Mouse (Mus musculus): ENCODE data around the gene Cryab. TPM values are rescaled to one million over a fixed set of nuclear protein-coding genes. Genes with fewer than 3 reads are reported as not detected.
A peak's percentile ranks its signal among the peaks of the same experiment; 100 is the strongest.

Gene Cryab
- total and polyA plus RNA-seq, 3 experiments = 0.11 TPM; not detected in 2

GRCm38 (mm10) chr9:50797641-50798040 is 46.5 kb downstream of the Cryab start:
- no peak overlapping the region for H3K4me3 ChIP-seq (ENCODE audit: low read depth, low read length)
- no peak for ATAC-seq (ENCODE audit: extremely low read depth, insufficient number of reproducible peaks, low FRiP score, poor library complexity, severe bottlenecking)
- peaks cover 87% of the 10 kb centered on the region for H3K36me3 ChIP-seq (replicated peaks)
- no peaks in the 10 kb centered on the region for H3K27me3 ChIP-seq (ENCODE audit: insufficient read depth, low read length)
- H3K9me3 ChIP-seq (replicated peaks) = no peaks in the 10 kb centered on the region
- no peak for TF ChIP-seq CTCF (IDR thresholded peaks at IDR 0.05; ENCODE audit: low read depth, low read length)
- no peak for TF ChIP-seq TAL1 (conservative IDR thresholded peaks at IDR 0.05; ENCODE audit: low read depth, low read length)
- TF ChIP-seq GATA1 (IDR thresholded peaks at IDR 0.05; ENCODE audit: borderline replicate concordance, low read length) = no peak
- TF ChIP-seq GATA2 (IDR thresholded peaks at IDR 0.05; ENCODE audit: borderline replicate concordance, low read depth, low read length) = no peak
- TF ChIP-seq POLR2AphosphoS5 (IDR thresholded peaks at IDR 0.05; ENCODE audit: insufficient replicate concordance, low read depth, low read length) = no peak
- H3K4me1 ChIP-seq (ENCODE audit: insufficient read depth, low read depth, low read length) = peaks cover under 1% of the 10 kb centered on the region; the same call in 1 of the 2 replicates
- DNase-seq (ENCODE audit: low spot score) = no peak

- ATAC-seq (ENCODE audit: extremely low read depth, insufficient number of reproducible peaks, low FRiP score, poor library complexity, severe bottlenecking) = no peak
Observed at GRCm38 (mm10) chr9:50798368-50798767, 47.2 kb downstream of the Cryab start.

GRCm38 (mm10) chr9:50800985-50801384 is 49.9 kb downstream of the Cryab start:
- Histone ChIP-seq H3K4me1 (ENCODE audit: insufficient read depth, low read depth, low read length) (peaks cover 12% of the 10 kb centered on the region), H3K36me3 (replicated peaks) (peaks cover 93% of the 10 kb centered on the region), H3K9me3 (replicated peaks) (no peaks in the 10 kb centered on the region), H3K4me3 (ENCODE audit: low read depth, low read length) (no peak overlapping the region), H3K27me3 (ENCODE audit: insufficient read depth, low read length) (no peaks in the 10 kb centered on the region)
- no peak; the same call in 1 of the 2 replicates for ATAC-seq (ENCODE audit: extremely low read depth, insufficient number of reproducible peaks, low FRiP score, poor library complexity, severe bottlenecking)
- TF ChIP-seq GATA1 (IDR thresholded peaks at IDR 0.05; ENCODE audit: borderline replicate concordance, low read length) (no peak), GATA2 (IDR thresholded peaks at IDR 0.05; ENCODE audit: borderline replicate concordance, low read depth, low read length) (no peak), CTCF (IDR thresholded peaks at IDR 0.05; ENCODE audit: low read depth, low read length) (peak; percentile 43), TAL1 (conservative IDR thresholded peaks at IDR 0.05; ENCODE audit: low read depth, low read length) (no peak)
- peak; percentile 22 for DNase-seq (ENCODE audit: low spot score)

More at GRCm38 (mm10) chr9:50798368-50798767, 47.2 kb downstream of the Cryab start:
- TF ChIP-seq CTCF (IDR thresholded peaks at IDR 0.05; ENCODE audit: low read depth, low read length) = no peak
- no peak for TF ChIP-seq POLR2AphosphoS5 (IDR thresholded peaks at IDR 0.05; ENCODE audit: insufficient replicate concordance, low read depth, low read length)
- TF ChIP-seq GATA2 (IDR thresholded peaks at IDR 0.05; ENCODE audit: borderline replicate concordance, low read depth, low read length) = no peak
- no peak for TF ChIP-seq TAL1 (conservative IDR thresholded peaks at IDR 0.05; ENCODE audit: low read depth, low read length)
- no peak for TF ChIP-seq GATA1 (IDR thresholded peaks at IDR 0.05; ENCODE audit: borderline replicate concordance, low read length)
- no peak for DNase-seq (ENCODE audit: low spot score)
- no peaks in the 10 kb centered on the region for H3K9me3 ChIP-seq (replicated peaks)
- peaks cover 90% of the 10 kb centered on the region for H3K36me3 ChIP-seq (replicated peaks)
- peaks cover 7% of the 10 kb centered on the region for H3K4me1 ChIP-seq (ENCODE audit: insufficient read depth, low read depth, low read length)
- H3K27me3 ChIP-seq (ENCODE audit: insufficient read depth, low read length) = no peaks in the 10 kb centered on the region
- H3K4me3 ChIP-seq (ENCODE audit: low read depth, low read length) = no peak overlapping the region

GRCm38 (mm10) chr9:50803055-50803671 is 52.0 kb downstream of the Cryab start:
- DNase-seq (ENCODE audit: low spot score) = no peak
- peaks cover 26% of the 10 kb centered on the region for H3K4me1 ChIP-seq (ENCODE audit: insufficient read depth, low read depth, low read length)
- H3K4me3 ChIP-seq (ENCODE audit: low read depth, low read length) = peak overlapping the region; percentile 7; the same call in 1 of the 2 replicates
- H3K36me3 ChIP-seq (replicated peaks) = peaks cover 96% of the 10 kb centered on the region
- peak; percentile 28; the same call in 1 of the 2 replicates for ATAC-seq (ENCODE audit: extremely low read depth, insufficient number of reproducible peaks, low FRiP score, poor library complexity, severe bottlenecking)
- H3K27me3 ChIP-seq (ENCODE audit: insufficient read depth, low read length) = no peaks in the 10 kb centered on the region
- no peaks in the 10 kb centered on the region for H3K9me3 ChIP-seq (replicated peaks)
- TF ChIP-seq GATA1 (IDR thresholded peaks at IDR 0.05; ENCODE audit: borderline replicate concordance, low read length) (no peak), TAL1 (conservative IDR thresholded peaks at IDR 0.05; ENCODE audit: low read depth, low read length) (peak; percentile 22; the same call in 1 of the 2 replicates)

Other genes with a start within 250 kb of the Cryab start
- 43.9 and 48.2 TPM in 2 replicates for gene Pts, start 222.6 kb upstream of the Cryab start, total RNA-seq (2014; fragmentation: Nextera tagmentation)
- 52.3 and 59.4 TPM in 2 replicates for gene Pts, start 222.6 kb upstream of the Cryab start, total RNA-seq (2017)
- 7.1 and 14.6 TPM in 2 replicates for gene Pts, start 222.6 kb upstream of the Cryab start, polyA plus RNA-seq (2012)
- gene Il18, start 196.5 kb upstream of the Cryab start, total RNA-seq (2014; fragmentation: Nextera tagmentation) = not detected in 2 replicates
- not detected in 2 replicates for gene Il18, start 196.5 kb upstream of the Cryab start, total RNA-seq (2017)
- gene Il18, start 196.5 kb upstream of the Cryab start, polyA plus RNA-seq (2012) = not detected in 2 replicates
- 0.34 TPM in 1 of 2 replicates, not detected in the other for gene Bco2, start 196.1 kb upstream of the Cryab start, total RNA-seq (2014; fragmentation: Nextera tagmentation)
- gene Bco2, start 196.1 kb upstream of the Cryab start, total RNA-seq (2017) = 0.11 TPM in 1 of 2 replicates, not detected in the other
- not detected in 2 replicates for gene Bco2, start 196.1 kb upstream of the Cryab start, polyA plus RNA-seq (2012)
- gene Tex12, start 190.0 kb upstream of the Cryab start, total RNA-seq (2014; fragmentation: Nextera tagmentation) = not detected in 2 replicates
- not detected in 2 replicates for gene Tex12, start 190.0 kb upstream of the Cryab start, total RNA-seq (2017)
- gene Tex12, start 190.0 kb upstream of the Cryab start, polyA plus RNA-seq (2012) = not detected in 2 replicates
- gene Sdhd, start 147.5 kb upstream of the Cryab start, total RNA-seq (2014; fragmentation: Nextera tagmentation) = 103 and 109 TPM in 2 replicates
- 267 and 296 TPM in 2 replicates for gene Sdhd, start 147.5 kb upstream of the Cryab start, total RNA-seq (2017)
- gene Sdhd, start 147.5 kb upstream of the Cryab start, polyA plus RNA-seq (2012) = 32.3 and 45.2 TPM in 2 replicates
- gene Timm8b, start 147.4 kb upstream of the Cryab start, total RNA-seq (2014; fragmentation: Nextera tagmentation) = 88.9 and 111 TPM in 2 replicates
- 353 and 447 TPM in 2 replicates for gene Timm8b, start 147.4 kb upstream of the Cryab start, total RNA-seq (2017)
- gene Timm8b, start 147.4 kb upstream of the Cryab start, polyA plus RNA-seq (2012) = 11.1 and 14.8 TPM in 2 replicates
- gene Pih1d2, start 134.0 kb upstream of the Cryab start, total RNA-seq (2014; fragmentation: Nextera tagmentation) = 3.6 and 3.7 TPM in 2 replicates
- gene Pih1d2, start 134.0 kb upstream of the Cryab start, total RNA-seq (2017) = 2.5 and 6.5 TPM in 2 replicates
- 0.39 and 0.41 TPM in 2 replicates for gene Pih1d2, start 134.0 kb upstream of the Cryab start, polyA plus RNA-seq (2012)
- 45.5 and 49.7 TPM in 2 replicates for gene Nkapd1, start 133.9 kb upstream of the Cryab start, total RNA-seq (2014; fragmentation: Nextera tagmentation)
- gene Nkapd1, start 133.9 kb upstream of the Cryab start, total RNA-seq (2017) = 24.6 and 31.0 TPM in 2 replicates
- 8.0 and 9.7 TPM in 2 replicates for gene Nkapd1, start 133.9 kb upstream of the Cryab start, polyA plus RNA-seq (2012)
- 60.6 and 61.3 TPM in 2 replicates for gene Dlat, start 91.5 kb upstream of the Cryab start, total RNA-seq (2014; fragmentation: Nextera tagmentation)
- gene Dlat, start 91.5 kb upstream of the Cryab start, total RNA-seq (2017) = 55.2 and 60.0 TPM in 2 replicates
- 36.1 and 47.2 TPM in 2 replicates for gene Dlat, start 91.5 kb upstream of the Cryab start, polyA plus RNA-seq (2012)
- gene Dixdc1, start 11.8 kb upstream of the Cryab start, total RNA-seq (2014; fragmentation: Nextera tagmentation) = not detected in 2 replicates
- under 0.01 and 0.27 TPM in 2 replicates for gene Dixdc1, start 11.8 kb upstream of the Cryab start, total RNA-seq (2017)
- gene Dixdc1, start 11.8 kb upstream of the Cryab start, polyA plus RNA-seq (2012) = not detected in 2 replicates
- not detected in 2 replicates for gene 2310030G06Rik, start 4.8 kb upstream of the Cryab start, total RNA-seq (2014; fragmentation: Nextera tagmentation)
- gene 2310030G06Rik, start 4.8 kb upstream of the Cryab start, total RNA-seq (2017) = 0.58 and 1.1 TPM in 2 replicates
- not detected in 2 replicates for gene 2310030G06Rik, start 4.8 kb upstream of the Cryab start, polyA plus RNA-seq (2012)
- not detected in 2 replicates for gene Hspb2, start 1.0 kb downstream of the Cryab start, total RNA-seq (2014; fragmentation: Nextera tagmentation)
- gene Hspb2, start 1.0 kb downstream of the Cryab start, total RNA-seq (2017) = not detected in 2 replicates
- not detected in 2 replicates for gene Hspb2, start 1.0 kb downstream of the Cryab start, polyA plus RNA-seq (2012)
- gene Fdxacb1, start 16.9 kb downstream of the Cryab start, total RNA-seq (2014; fragmentation: Nextera tagmentation) = 6.4 and 13.3 TPM in 2 replicates
- gene Fdxacb1, start 16.9 kb downstream of the Cryab start, total RNA-seq (2017) = 9.1 and 9.2 TPM in 2 replicates
- 1.0 and 1.7 TPM in 2 replicates for gene Fdxacb1, start 16.9 kb downstream of the Cryab start, polyA plus RNA-seq (2012)
- gene Alg9, start 23.7 kb downstream of the Cryab start, total RNA-seq (2014; fragmentation: Nextera tagmentation) = 29.3 and 35.3 TPM in 2 replicates
- gene Alg9, start 23.7 kb downstream of the Cryab start, total RNA-seq (2017) = 20.6 and 21.9 TPM in 2 replicates
- 14.8 and 18.0 TPM in 2 replicates for gene Alg9, start 23.7 kb downstream of the Cryab start, polyA plus RNA-seq (2012)
- 59.2 and 70.6 TPM in 2 replicates for gene 1110032A03Rik, start 24.2 kb downstream of the Cryab start, total RNA-seq (2014; fragmentation: Nextera tagmentation)
- gene 1110032A03Rik, start 24.2 kb downstream of the Cryab start, total RNA-seq (2017) = 23.1 and 23.5 TPM in 2 replicates
- gene 1110032A03Rik, start 24.2 kb downstream of the Cryab start, polyA plus RNA-seq (2012) = 1.2 and 2.0 TPM in 2 replicates
- gene Ppp2r1b, start 94.0 kb downstream of the Cryab start, total RNA-seq (2014; fragmentation: Nextera tagmentation) = 57.7 and 68.7 TPM in 2 replicates
- 82.9 and 93.0 TPM in 2 replicates for gene Ppp2r1b, start 94.0 kb downstream of the Cryab start, total RNA-seq (2017)
- gene Ppp2r1b, start 94.0 kb downstream of the Cryab start, polyA plus RNA-seq (2012) = 18.9 and 21.3 TPM in 2 replicates